Mouse (Mus musculus) small intestine, adult 2 months (tissue): ENCODE measurements around the gene Rmnd5b.

Source experiments
- CTCF ChIP-seq: fragments of 200-500 bp; IDR thresholded peaks from 2 replicates; pipeline ENCODE4 v1.5.1; 2012; ENCODE audit warnings: low read depth, mild to moderate bottlenecking, control low read depth, inconsistent platforms, low read length, moderate library complexity, mixed read lengths; ENCODE audit not compliant: insufficient replicate concordance, insufficient read length; ENCODE audit errors: extremely low read depth
- POLR2A ChIP-seq: fragments of 200-500 bp; IDR thresholded peaks from 2 replicates; pipeline ENCODE4 v1.6.1; 2012; ENCODE audit warnings: low read depth, mild to moderate bottlenecking, control low read depth, inconsistent platforms, low read length, moderate library complexity

- TF ChIP-seq CTCF (no peak), POLR2A (no peak)
Measured at GRCm38 (mm10) chr11:51607096-51607738, 28.5 kb downstream of the Rmnd5b start.
